Mouse (Mus musculus) heart, embryonic 13.5 days (tissue): ENCODE results near the gene Sh3d21. TPM values are rescaled to one million over a fixed set of nuclear protein-coding genes. Genes with fewer than 3 reads are reported as not detected.

Experiments used
- ATAC-seq: fragments of 200-750 bp; cut with Nextera tagmentation; 2 replicates; pipeline ENCODE4 v1.8.0; 2017; ENCODE audit warnings: moderate TSS enrichment; ENCODE audit not compliant: insufficient number of reproducible peaks, low FRiP score, low TSS enrichment; ENCODE audit errors: extremely low read depth
- H3K27ac ChIP-seq: fragments of 300-500 bp; sonication (generic); replicated peaks from 2 replicates; pipeline ENCODE4 v1.5.1; 2015; ENCODE audit warnings: moderate library complexity, mild to moderate bottlenecking, inconsistent platforms
- H3K27me3 ChIP-seq: fragments of 300-500 bp; sonication (generic); replicated peaks from 2 replicates; pipeline ENCODE4 v1.6.1; 2015; ENCODE audit warnings: mild to moderate bottlenecking, inconsistent platforms
- H3K36me3 ChIP-seq: fragments of 300-500 bp; sonication (generic); 2 replicates; pipeline ENCODE4 v1.6.1; 2015; ENCODE audit warnings: mild to moderate bottlenecking, inconsistent platforms
- H3K4me1 ChIP-seq: fragments of 300-500 bp; sonication (generic); 2 replicates; pipeline ENCODE4 v1.6.1; 2015; ENCODE audit warnings: inconsistent platforms
- H3K4me2 ChIP-seq: fragments of 300-500 bp; sonication (generic); 2 replicates; pipeline ENCODE4 v1.6.1; 2015; ENCODE audit warnings: inconsistent platforms, mild to moderate bottlenecking, moderate library complexity
- H3K4me3 ChIP-seq: fragments of 300-500 bp; sonication (generic); 2 replicates; pipeline ENCODE4 v1.5.1; 2015; ENCODE audit warnings: moderate library complexity, mild to moderate bottlenecking, inconsistent platforms
- H3K9ac ChIP-seq: fragments of 300-500 bp; sonication (generic); 2 replicates; pipeline ENCODE4 v1.6.1; 2015; ENCODE audit warnings: inconsistent platforms, mild to moderate bottlenecking, moderate library complexity
- H3K9me3 ChIP-seq: fragments of 300-500 bp; sonication (generic); 2 replicates; pipeline ENCODE4 v1.6.1; 2016; ENCODE audit warnings: inconsistent platforms
- whole genome bisulfite sequencing: fragments of 180-500 bp; shearing (Covaris S2); methylation state at CpG from one replicate; pipeline ENCODE4 v1.1.7; 2015; ENCODE audit warnings: mixed read lengths; 5-methylcytosine and 5-hydroxymethylcytosine counted together
- polyA plus RNA-seq: library from polyadenylated mRNA; unstranded; fragments of >200 nt; fragmentation: Nextera tagmentation; extraction: Ambion mirVana; gene quantifications from 2 replicates; pipeline ENCODE4 v1.2.1, GENCODE M21; 2015

The Sh3d21 gene
- polyA plus RNA-seq = 2.8 and 3.0 TPM in 2 replicates

DNA sequence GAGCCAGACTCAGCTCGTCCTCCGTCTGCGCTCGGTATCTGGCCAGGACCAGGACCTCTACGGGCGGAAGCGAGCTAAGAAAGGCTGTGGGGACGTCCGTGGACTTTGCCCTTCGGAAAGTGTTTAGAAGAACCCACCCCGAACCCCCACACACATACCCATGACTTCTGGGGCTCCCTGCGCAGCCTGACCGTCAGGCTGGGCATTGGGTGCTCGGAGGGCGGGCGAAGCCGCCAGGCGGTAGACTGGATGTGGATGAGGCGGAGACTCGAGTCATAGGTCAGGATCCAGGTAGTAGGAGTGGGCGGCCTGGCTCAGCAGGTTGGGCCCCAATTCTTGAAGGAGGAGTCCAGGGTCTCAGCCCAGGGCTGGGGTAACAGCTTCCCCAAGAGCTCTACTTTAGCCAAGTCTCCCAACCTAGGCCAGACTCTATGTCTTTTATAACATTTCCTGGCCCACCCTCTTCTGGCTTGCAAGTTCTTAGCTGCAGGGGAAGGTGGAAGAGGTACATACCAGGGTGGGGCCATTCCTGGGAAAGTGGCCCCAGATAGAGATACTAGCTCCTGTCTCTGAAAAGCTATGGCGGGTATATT is at the start of gene Sh3d21:
Gene Sh3d21, minus strand, starts transcription at position 425 of the 593 bp plus-strand sequence.
- no peak for ATAC-seq
- Histone ChIP-seq H3K4me2 (peak within 1 kb of the TSS; percentile 100), H3K9ac (peak within 1 kb of the TSS; percentile 95), H3K27me3 (no peaks in the 10 kb centered on the region), H3K4me1 (peaks cover 33% of the 10 kb centered on the region), H3K27ac (peak within 1 kb of the TSS; percentile 83), H3K4me3 (peak within 1 kb of the TSS; percentile 67), H3K36me3 (peaks cover 33% of the 10 kb centered on the region), H3K9me3 (no peaks in the 10 kb centered on the region)
- 6% methylated on average over 22 of the region's 22 CpGs for WGBS

DNA sequence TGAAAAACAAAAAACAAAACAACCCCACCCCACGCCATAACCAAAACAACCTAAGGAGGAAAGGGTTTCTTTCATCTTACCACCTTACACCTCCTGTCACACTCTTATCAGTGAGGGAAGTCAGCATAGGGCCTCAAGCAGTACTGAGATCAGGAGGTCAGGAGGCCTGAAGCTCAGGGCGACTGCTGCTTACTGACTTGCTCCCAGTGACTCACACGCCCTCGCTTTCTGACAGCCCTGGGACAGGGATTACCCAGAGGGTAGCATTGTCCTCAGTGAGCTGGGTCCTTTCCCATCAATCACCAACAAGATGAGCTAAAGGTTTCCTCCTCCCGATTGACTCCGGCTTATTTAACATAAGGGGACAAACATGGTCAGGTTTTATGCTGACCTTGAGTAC is 43.8 kb upstream of the Sh3d21 start:
- 48% methylated on average over 6 of the region's 6 CpGs for WGBS
- H3K27me3 ChIP-seq = no peaks in the 10 kb centered on the region
- H3K36me3 ChIP-seq = no peaks in the 10 kb centered on the region
- no peaks in the 10 kb centered on the region for H3K9me3 ChIP-seq
- ATAC-seq = no peak
- H3K4me3 ChIP-seq = no peak overlapping the region
- H3K4me2 ChIP-seq = no peak overlapping the region
- H3K27ac ChIP-seq = no peak overlapping the region
- no peak overlapping the region for H3K9ac ChIP-seq
- H3K4me1 ChIP-seq = peaks cover 12% of the 10 kb centered on the region

DNA sequence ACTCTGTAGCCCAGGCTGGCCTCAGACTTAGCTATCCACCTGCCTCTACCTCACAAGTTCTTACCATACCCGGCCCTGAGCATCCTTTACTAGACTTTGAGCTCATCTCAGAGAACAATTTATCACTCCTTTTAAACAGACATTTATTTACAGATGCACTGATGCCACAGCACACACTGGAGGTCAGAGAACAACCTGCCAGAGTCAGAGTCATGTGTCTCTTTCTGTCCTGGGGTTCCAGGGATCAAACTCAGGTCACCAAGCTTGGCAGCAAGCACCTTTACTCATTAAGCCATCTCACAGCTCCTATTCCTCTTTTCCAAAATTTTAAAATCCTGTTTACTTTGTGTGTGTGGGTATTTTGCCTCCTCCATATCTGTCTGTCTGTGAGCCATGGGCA is 42.1 kb upstream of the Sh3d21 start:
- peaks cover 19% of the 10 kb centered on the region for H3K4me1 ChIP-seq
- H3K27me3 ChIP-seq = no peaks in the 10 kb centered on the region
- WGBS = 58% methylated on average over 1 of the region's 1 CpGs
- H3K4me2 ChIP-seq = no peak overlapping the region
- peaks cover 4% of the 10 kb centered on the region; the same call in 1 of the 2 replicates for H3K36me3 ChIP-seq
- H3K4me3 ChIP-seq = no peak overlapping the region
- H3K9me3 ChIP-seq = no peaks in the 10 kb centered on the region
- H3K9ac ChIP-seq = no peak overlapping the region
- no peak overlapping the region for H3K27ac ChIP-seq
- no peak for ATAC-seq

DNA sequence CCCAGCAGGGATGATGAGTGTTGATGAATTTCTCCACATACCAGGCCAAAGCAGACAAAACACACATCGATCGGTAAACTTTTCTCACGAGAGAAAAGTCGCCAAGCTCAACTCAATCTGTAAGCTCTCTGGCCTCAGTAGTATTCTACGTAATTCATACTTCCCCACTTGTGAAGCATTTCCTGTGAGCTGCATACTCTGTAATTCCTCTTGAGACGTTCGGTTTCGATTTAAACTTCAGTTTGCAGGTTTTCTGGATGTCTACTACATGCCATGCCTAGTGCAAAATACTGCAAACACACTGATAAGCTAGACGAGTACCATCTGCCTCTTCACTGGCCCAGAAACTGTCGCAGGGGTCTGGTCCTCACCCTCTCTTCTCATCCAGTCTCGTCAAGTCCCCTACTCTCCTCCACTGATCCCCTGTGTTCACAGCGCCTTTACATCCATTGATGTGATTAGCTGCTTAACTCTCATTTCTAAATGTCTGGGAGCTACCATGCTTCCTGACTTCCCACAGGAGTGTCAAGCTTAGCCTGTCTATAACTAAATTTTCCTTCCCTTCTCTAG is 41.5 kb upstream of the Sh3d21 start:
- no peaks in the 10 kb centered on the region for H3K9me3 ChIP-seq
- H3K4me3 ChIP-seq = no peak overlapping the region
- H3K27me3 ChIP-seq = no peaks in the 10 kb centered on the region
- WGBS = 62% methylated on average over 12 of the region's 12 CpGs
- H3K27ac ChIP-seq = no peak overlapping the region
- no peak overlapping the region for H3K4me2 ChIP-seq
- peaks cover 6% of the 10 kb centered on the region; the same call in 1 of the 2 replicates for H3K36me3 ChIP-seq
- H3K9ac ChIP-seq = peak overlapping the region; percentile 33; the same call in 1 of the 2 replicates
- H3K4me1 ChIP-seq = peaks cover 26% of the 10 kb centered on the region
- ATAC-seq = no peak

DNA sequence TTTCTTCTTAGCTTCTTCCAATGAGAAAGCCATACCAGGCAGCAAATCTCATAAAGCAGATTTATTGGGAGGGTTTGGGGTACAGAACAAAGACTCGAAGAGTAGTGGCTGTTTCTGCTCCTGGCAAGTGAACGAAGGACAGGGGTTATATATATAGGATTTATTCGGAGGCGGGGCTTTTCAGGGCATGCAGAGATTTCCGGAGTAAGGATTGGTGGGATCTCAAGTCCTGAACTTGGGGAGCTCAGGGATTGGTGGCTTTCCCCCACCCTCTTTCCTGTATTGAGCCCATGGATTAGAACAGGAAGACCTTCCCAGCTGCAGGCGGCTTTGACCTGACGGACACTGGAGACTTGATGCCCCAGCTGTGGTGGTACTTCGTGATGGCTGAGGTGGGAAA is 40.7 kb upstream of the Sh3d21 start:
- peaks cover 33% of the 10 kb centered on the region for H3K4me1 ChIP-seq

DNA sequence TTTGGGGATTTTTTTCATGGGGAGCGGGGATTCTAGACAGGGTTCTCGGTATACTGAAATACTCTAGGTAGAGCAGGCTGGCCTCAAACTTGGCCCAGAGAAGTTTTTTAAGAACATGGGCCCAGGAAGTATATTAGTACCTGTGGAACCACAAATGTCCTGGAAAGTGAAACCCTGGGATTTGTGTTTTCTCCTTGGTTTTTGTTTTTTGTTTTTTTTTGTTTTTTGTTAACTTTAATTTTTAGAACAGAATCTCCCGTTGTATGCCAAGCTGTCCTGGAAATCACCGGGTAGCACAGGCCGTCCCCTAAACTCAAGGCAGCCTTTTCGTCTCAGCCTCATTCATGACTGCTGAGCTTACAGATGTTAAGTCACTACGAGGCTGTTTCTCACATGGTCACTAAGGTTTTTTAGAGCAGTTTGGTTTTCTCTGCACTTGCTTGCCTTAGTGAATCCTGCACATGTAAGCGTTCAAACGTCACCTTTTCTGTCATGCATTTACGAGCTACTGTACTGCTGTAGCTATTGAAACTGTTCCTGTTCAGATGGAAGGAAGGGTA is 40.1 kb upstream of the Sh3d21 start:
- 74% methylated on average over 10 of the region's 10 CpGs for WGBS
- peak overlapping the region; percentile 98 for H3K27ac ChIP-seq
- H3K4me2 ChIP-seq = peak overlapping the region; percentile 75
- peak overlapping the region; percentile 79 for H3K4me3 ChIP-seq
- peak overlapping the region; percentile 79 for H3K9ac ChIP-seq
- peaks cover 6% of the 10 kb centered on the region; the same call in 1 of the 2 replicates for H3K36me3 ChIP-seq
- no peaks in the 10 kb centered on the region for H3K9me3 ChIP-seq
- no peaks in the 10 kb centered on the region for H3K27me3 ChIP-seq
- peaks cover 39% of the 10 kb centered on the region for H3K4me1 ChIP-seq
- no peak for ATAC-seq

More for the DNA sequence above, 40.7 kb upstream of the Sh3d21 start:
- peaks cover 6% of the 10 kb centered on the region; the same call in 1 of the 2 replicates for H3K36me3 ChIP-seq
- no peak overlapping the region for H3K4me3 ChIP-seq
- WGBS = 81% methylated on average over 8 of the region's 8 CpGs
- H3K9me3 ChIP-seq = no peaks in the 10 kb centered on the region
- peak overlapping the region; percentile 98 for H3K27ac ChIP-seq
- no peaks in the 10 kb centered on the region for H3K27me3 ChIP-seq
- 0 out of 2 replicates have a peak overlapping the region, but pooled peaks have one; percentile 75 for H3K4me2 ChIP-seq
- no peak overlapping the region for H3K9ac ChIP-seq
- no peak for ATAC-seq

DNA sequence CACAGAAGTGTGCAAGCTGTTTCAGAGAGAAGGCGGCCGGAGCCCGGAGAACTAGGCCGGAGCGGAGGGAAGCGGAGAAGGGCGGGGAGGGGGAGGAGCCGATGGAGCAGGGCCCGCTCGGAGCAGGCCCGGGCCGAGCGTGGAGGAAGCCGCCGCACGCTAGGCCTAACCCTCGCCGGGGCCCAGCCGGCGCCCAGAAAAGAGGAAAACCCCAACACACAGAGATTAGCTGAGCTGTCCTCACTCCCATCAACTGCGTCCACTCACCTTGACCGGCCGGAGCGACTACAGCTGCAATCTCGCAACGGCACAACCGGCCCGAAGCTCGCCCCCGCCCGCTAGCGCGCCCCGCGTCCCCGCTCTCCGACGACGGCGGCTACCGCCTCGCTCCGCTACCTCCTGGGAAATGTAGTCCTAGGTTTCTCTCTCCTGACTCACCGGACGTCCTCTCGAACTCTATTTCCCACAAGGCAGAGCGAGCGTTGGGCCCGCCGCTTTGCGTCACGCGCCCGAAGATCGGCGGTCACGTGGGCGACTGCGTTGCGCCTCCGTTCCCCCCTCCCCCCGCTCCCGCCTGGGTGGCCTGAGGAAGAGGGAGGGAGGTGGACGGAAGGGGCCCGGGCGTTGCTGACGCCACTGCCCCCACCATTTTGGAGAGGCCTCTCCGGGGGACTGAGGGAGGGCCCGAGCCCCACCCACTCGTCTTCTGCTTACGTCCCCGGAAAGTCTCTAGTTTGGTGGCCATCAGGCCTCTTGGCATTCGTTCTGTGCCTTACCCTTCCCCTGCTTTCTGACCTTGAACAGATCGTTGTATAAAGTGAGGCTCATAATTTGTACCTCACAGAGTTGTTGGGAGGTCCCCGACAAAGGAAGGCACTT is 39.3 kb upstream of the Sh3d21 start, which contains the start of gene Thrap3:
Gene Thrap3, minus strand, starts transcription at position 458 of the 879 bp plus-strand sequence.
- H3K4me3 ChIP-seq = peak within 1 kb of the TSS; percentile 79
- peak within 1 kb of the TSS; percentile 98 for H3K27ac ChIP-seq
- ATAC-seq = peak; percentile 98
- peak within 1 kb of the TSS; percentile 75 for H3K4me2 ChIP-seq
- peaks cover 6% of the 10 kb centered on the region; the same call in 1 of the 2 replicates for H3K36me3 ChIP-seq
- under 1% methylated on average over 75 of the region's 75 CpGs for WGBS
- no peaks in the 10 kb centered on the region for H3K27me3 ChIP-seq
- H3K9ac ChIP-seq = peak within 1 kb of the TSS; percentile 91
- no peaks in the 10 kb centered on the region for H3K9me3 ChIP-seq
- H3K4me1 ChIP-seq = peaks cover 48% of the 10 kb centered on the region

DNA sequence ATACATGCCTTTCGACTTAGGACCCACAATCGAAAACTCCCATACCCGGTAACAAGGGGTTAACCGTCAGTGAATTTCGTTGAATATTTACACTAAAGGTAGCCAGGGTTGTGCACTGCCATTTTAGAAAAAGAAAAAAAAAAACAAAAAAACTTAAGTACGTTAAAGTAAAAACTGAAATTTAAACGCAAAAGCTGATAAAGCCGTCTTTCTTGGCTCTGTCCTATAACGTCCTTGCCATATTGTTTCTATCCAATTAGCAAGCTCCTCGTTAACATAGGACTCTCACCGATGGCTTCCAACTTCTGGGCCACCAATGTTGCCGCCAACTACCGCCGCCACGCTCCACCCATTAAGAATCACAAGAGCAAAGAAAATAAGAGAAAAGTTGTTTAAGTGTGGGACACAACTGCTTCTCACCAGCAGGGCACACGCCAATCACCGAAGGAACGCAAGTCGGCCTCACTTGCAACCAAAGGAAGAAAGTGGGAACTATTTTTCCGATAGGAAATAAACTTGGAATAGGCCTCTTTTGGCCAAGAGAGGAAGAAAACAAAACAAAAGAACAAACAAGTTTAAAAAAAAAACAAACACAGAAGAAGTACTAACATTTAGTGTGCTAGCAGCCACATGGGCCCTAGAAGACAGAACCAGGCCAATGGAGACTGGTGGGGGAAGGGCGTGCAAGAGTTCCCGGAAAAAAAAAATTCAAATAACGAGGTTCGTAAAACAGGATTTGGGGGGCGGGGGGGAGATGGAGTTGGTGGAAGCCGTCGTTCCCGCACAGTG is 38.4 kb upstream of the Sh3d21 start:
- Histone ChIP-seq H3K27me3 (no peaks in the 10 kb centered on the region), H3K27ac (peak overlapping the region; percentile 98), H3K9me3 (no peaks in the 10 kb centered on the region), H3K4me3 (peak overlapping the region; percentile 79), H3K36me3 (peaks cover 8% of the 10 kb centered on the region; the same call in 1 of the 2 replicates), H3K4me1 (peaks cover 56% of the 10 kb centered on the region), H3K9ac (peak overlapping the region; percentile 91), H3K4me2 (peak overlapping the region; percentile 69)
- under 1% methylated on average over 28 of the region's 28 CpGs for WGBS
- ATAC-seq = no peak

DNA sequence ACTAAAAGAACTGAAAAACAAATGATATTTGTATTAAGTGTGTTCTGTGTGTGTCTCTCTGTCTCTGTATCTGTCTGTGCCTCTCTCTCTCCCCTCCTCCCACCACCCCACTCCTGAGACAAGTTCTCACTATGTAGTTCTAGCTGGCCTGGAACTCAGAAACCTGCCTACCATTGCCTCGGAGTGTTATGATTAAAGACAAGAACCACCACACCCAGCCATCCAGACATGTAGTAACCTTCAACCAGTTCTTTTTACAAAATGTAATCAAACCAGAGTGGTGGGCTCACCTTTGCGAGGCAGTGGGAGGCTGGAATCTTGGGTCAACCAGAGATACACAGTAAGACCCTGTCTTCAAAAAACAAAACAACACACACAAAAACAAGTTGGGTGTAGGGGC is 37.4 kb upstream of the Sh3d21 start:
- peak overlapping the region; percentile 91 for H3K9ac ChIP-seq
- H3K27me3 ChIP-seq = no peaks in the 10 kb centered on the region
- peak overlapping the region; percentile 98 for H3K27ac ChIP-seq
- H3K4me1 ChIP-seq = peaks cover 65% of the 10 kb centered on the region
- no peaks in the 10 kb centered on the region for H3K9me3 ChIP-seq
- no peak for ATAC-seq
- 27% methylated on average over 2 of the region's 2 CpGs for WGBS
- H3K4me3 ChIP-seq = peak overlapping the region; percentile 79
- H3K4me2 ChIP-seq = peak overlapping the region; percentile 69
- peaks cover 13% of the 10 kb centered on the region; the same call in 1 of the 2 replicates for H3K36me3 ChIP-seq

DNA sequence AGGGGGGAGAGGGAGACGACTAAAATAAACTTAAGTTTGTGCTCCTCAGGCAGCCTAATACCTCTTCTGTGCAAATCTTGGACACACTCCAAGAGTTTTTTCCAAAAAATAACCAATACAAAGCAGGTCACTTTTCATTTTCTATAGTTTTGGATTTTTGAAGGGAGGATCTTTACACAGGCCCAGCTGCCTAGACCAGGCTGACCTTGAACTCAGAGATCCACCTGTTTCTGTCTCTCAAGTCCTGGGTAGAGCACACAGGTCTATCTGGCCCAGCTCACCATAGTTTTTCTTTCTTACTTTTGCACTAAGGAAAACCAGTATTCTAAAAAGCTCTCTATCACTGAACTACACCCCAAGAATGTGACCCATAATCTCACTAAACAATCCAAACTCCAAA is 36.7 kb upstream of the Sh3d21 start:
- no peak for ATAC-seq
- peak overlapping the region; percentile 79 for H3K4me3 ChIP-seq
- H3K4me2 ChIP-seq = peak overlapping the region; percentile 69
- H3K36me3 ChIP-seq = peaks cover 13% of the 10 kb centered on the region; the same call in 1 of the 2 replicates
- peaks cover 67% of the 10 kb centered on the region for H3K4me1 ChIP-seq
- WGBS = 20% methylated on average over 1 of the region's 1 CpGs
- peak overlapping the region; percentile 98 for H3K27ac ChIP-seq
- H3K9ac ChIP-seq = peak overlapping the region; percentile 91
- H3K27me3 ChIP-seq = no peaks in the 10 kb centered on the region
- no peaks in the 10 kb centered on the region for H3K9me3 ChIP-seq
